Mouse (Mus musculus) bone marrow macrophage, adult 2 months (primary cell): ENCODE results near the gene Slc7a15.

Experiments used
- CTCF ChIP-seq: IDR thresholded peaks from 2 replicates; pipeline ENCODE4 v1.5.1; 2012; ENCODE audit warnings: low read depth, mild to moderate bottlenecking, low read length, moderate library complexity
- POLR2A ChIP-seq: IDR thresholded peaks from 2 replicates; pipeline ENCODE4 v1.6.1; 2012; ENCODE audit warnings: mild to moderate bottlenecking, low read depth, low read length, borderline replicate concordance

GRCm38 (mm10) chr12:8542371-8542770 lies 56.5 kb downstream of the Slc7a15 start:
- TF ChIP-seq CTCF (no peak), POLR2A (no peak)
